Mouse (Mus musculus) midbrain, embryonic 11.5 days (tissue): ENCODE results near the gene Insm1. TPM values are rescaled to one million over a fixed set of nuclear protein-coding genes. Genes with fewer than 3 reads are reported as not detected.
A peak's percentile ranks its signal among the peaks of the same experiment; 100 is the strongest.

Source experiments
- ATAC-seq: fragments of 200-750 bp; cut with Nextera tagmentation; 2 replicates; pipeline ENCODE4 v1.8.0; 2017; ENCODE audit warnings: moderate TSS enrichment, moderate library complexity; ENCODE audit not compliant: low FRiP score
- DNase-seq: peaks from one replicate; pipeline ENCODE4 v3.0.0; 2015; ENCODE audit warnings: low spot score; ENCODE audit errors: missing footprints
- H3K27ac ChIP-seq: fragments of 300-500 bp; sonication (generic); 2 replicates; pipeline ENCODE4 v1.5.1; 2014; ENCODE audit warnings: low read depth, low read length
- H3K27me3 ChIP-seq: fragments of 300-500 bp; sonication (generic); 2 replicates; pipeline ENCODE4 v1.6.1; 2014; ENCODE audit warnings: mild to moderate bottlenecking, low read length, moderate library complexity, mixed read lengths; ENCODE audit not compliant: control insufficient read depth, insufficient read depth
- H3K36me3 ChIP-seq: fragments of 300-500 bp; sonication (generic); 2 replicates; pipeline ENCODE4 v1.6.1; 2014; ENCODE audit warnings: mild to moderate bottlenecking, low read length, moderate library complexity, mixed read lengths; ENCODE audit not compliant: control insufficient read depth, insufficient read depth
- H3K4me1 ChIP-seq: fragments of 300-500 bp; sonication (generic); 2 replicates; pipeline ENCODE4 v1.6.1; 2014; ENCODE audit warnings: low read length; ENCODE audit not compliant: control insufficient read depth, insufficient read depth
- H3K4me2 ChIP-seq: fragments of 300-500 bp; sonication (generic); 2 replicates; pipeline ENCODE4 v1.6.1; 2014; ENCODE audit warnings: mild to moderate bottlenecking, moderate library complexity
- H3K4me3 ChIP-seq: fragments of 300-500 bp; sonication (generic); 2 replicates; pipeline ENCODE4 v1.5.1; 2014; ENCODE audit warnings: low read depth, low read length
- H3K9ac ChIP-seq: fragments of 300-500 bp; sonication (generic); 2 replicates; pipeline ENCODE4 v1.6.1; 2014; ENCODE audit warnings: low read length
- H3K9me3 ChIP-seq: fragments of 300-500 bp; sonication (generic); 2 replicates; pipeline ENCODE4 v1.6.1; 2016; ENCODE audit warnings: low read length; ENCODE audit not compliant: control insufficient read depth
- WGBS: fragments of 180-500 bp; shearing (Covaris S2); extraction: QIAGEN DNeasy Blood & Tissue Kit; methylation state at CpG from one replicate; pipeline ENCODE4 v1.1.7; 2014; 5-methylcytosine and 5-hydroxymethylcytosine counted together
- polyA plus RNA-seq: library from polyadenylated mRNA; unstranded; fragments of >200 nt; fragmentation: Nextera tagmentation; extraction: Ambion mirVana; gene quantifications from 2 replicates; pipeline ENCODE4 v1.2.1, GENCODE M21; 2014

Gene Insm1
- polyA plus RNA-seq, 1 experiment from 2014 or later = 11.7 TPM

DNA sequence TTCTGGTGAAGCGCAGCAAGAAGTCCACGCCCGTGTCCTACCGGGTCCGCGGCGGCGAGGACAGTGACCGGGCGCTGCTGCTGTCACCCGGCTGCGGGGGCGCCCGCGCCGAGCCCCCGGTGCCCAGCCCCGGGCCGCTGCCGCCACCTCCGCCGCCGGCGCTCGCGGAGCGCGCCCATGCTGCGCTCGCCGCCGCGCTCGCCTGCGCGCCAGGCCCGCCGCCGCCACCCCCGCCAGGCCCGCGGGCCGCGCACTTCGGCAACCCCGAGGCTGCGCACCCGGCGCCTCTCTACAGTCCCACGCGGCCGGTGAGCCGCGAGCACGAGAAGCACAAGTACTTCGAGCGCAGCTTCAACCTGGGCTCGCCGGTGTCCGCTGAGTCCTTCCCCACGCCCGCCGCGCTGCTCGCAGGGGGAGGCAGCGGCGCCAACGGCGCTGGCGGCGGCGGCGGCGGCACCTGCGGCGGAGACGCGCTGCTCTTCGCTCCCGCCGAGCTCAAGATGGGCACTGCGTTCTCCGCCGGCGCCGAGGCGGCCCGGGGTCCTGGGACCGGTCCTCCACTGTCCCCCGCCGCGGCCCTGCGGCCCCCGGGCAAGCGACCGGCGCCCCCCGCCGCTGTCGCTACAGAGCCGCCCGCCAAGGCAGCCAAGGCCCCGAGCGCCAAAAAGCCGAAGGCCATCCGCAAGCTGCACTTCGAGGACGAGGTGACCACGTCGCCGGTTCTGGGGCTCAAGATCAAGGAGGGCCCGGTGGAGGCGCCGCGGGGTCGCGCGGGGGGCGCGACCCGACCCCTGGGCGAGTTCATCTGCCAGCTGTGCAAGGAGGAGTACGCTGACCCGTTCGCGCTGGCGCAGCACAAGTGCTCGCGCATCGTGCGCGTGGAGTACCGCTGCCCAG, 806 bp downstream of the Insm1 start:
- peak overlapping the region; percentile 89 for H3K4me2 ChIP-seq
- no peaks in the 10 kb centered on the region for H3K36me3 ChIP-seq
- H3K9me3 ChIP-seq = no peaks in the 10 kb centered on the region
- H3K4me3 ChIP-seq = peak overlapping the region; percentile 66
- ATAC-seq = peak; percentile 0
- H3K9ac ChIP-seq = peak overlapping the region; percentile 82
- H3K4me1 ChIP-seq = peaks cover 45% of the 10 kb centered on the region
- peak overlapping the region; percentile 94 for H3K27ac ChIP-seq
- DNase-seq = peak; percentile 94
- WGBS = under 1% methylated on average over 133 of the region's 133 CpGs
- peaks cover 67% of the 10 kb centered on the region for H3K27me3 ChIP-seq

DNA sequence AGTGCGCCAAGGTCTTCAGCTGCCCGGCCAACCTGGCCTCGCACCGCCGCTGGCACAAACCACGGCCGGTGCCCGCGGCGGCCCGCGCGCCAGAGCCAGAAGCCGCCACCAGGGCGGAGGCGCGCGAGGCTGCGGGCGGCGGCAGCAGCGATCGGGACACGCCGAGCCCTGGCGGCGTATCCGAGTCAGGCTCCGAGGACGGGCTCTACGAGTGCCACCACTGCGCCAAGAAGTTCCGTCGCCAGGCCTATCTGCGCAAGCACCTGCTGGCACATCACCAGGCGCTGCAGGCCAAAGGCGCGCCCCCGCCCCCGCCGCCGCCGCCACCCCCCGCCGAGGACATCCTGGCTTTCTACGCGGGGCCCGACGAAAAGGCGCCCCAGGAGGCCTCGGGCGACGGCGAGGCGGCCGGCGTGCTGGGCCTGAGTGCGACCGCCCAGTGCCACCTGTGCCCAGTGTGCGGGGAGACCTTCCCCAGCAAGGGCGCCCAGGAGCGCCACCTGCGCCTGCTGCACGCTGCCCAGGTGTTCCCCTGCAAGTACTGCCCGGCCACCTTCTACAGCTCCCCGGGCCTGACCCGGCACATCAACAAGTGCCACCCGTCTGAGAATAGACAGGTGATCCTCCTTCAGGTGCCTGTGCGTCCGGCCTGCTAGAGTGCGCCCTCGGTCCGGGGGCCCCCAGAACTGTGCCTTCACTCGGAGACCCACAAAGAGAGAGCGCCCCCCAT, 1.6 kb downstream of the Insm1 start:
- peak overlapping the region; percentile 94 for H3K27ac ChIP-seq
- DNase-seq = peak; percentile 94
- ATAC-seq = no peak
- no peaks in the 10 kb centered on the region for H3K9me3 ChIP-seq
- H3K4me1 ChIP-seq = peaks cover 38% of the 10 kb centered on the region
- H3K4me3 ChIP-seq = peak overlapping the region; percentile 66
- WGBS = under 1% methylated on average over 74 of the region's 75 CpGs
- peak overlapping the region; percentile 82 for H3K9ac ChIP-seq
- peak overlapping the region; percentile 89 for H3K4me2 ChIP-seq
- H3K27me3 ChIP-seq = peaks cover 72% of the 10 kb centered on the region
- H3K36me3 ChIP-seq = no peaks in the 10 kb centered on the region

- H3K27me3 ChIP-seq = peaks cover 73% of the 10 kb centered on the region
- ATAC-seq (no peak), DNase-seq (peak; percentile 92)
- H3K27ac ChIP-seq = no peak overlapping the region
- no peaks in the 10 kb centered on the region for H3K36me3 ChIP-seq
- WGBS = 13% methylated on average over 7 of the region's 7 CpGs
- peak overlapping the region; percentile 66 for H3K4me3 ChIP-seq
- no peaks in the 10 kb centered on the region for H3K9me3 ChIP-seq
- peak overlapping the region; percentile 82 for H3K9ac ChIP-seq
- H3K4me1 ChIP-seq = peaks cover 34% of the 10 kb centered on the region
- H3K4me2 ChIP-seq = peak overlapping the region; percentile 89
These were observed 2.4 kb downstream of the Insm1 start for GRCm38 (mm10) chr2:146224141-146224540.

- Histone ChIP-seq H3K27me3 (peaks cover 62% of the 10 kb centered on the region), H3K4me2 (peak overlapping the region; percentile 38; the same call in 1 of the 2 replicates), H3K27ac (no peak overlapping the region), H3K36me3 (no peaks in the 10 kb centered on the region), H3K4me3 (no peak overlapping the region), H3K9me3 (no peaks in the 10 kb centered on the region), H3K4me1 (peaks cover 21% of the 10 kb centered on the region), H3K9ac (no peak overlapping the region)
- DNase-seq = peak; percentile 92
- no peak for ATAC-seq
- WGBS = 7% methylated on average over 6 of the region's 6 CpGs
These were observed 4.1 kb downstream of the Insm1 start for GRCm38 (mm10) chr2:146225818-146226217.

GRCm38 (mm10) chr2:146226484-146226883, 4.8 kb downstream of the Insm1 start:
- Histone ChIP-seq H3K4me2 (no peak overlapping the region; the same call in 1 of the 2 replicates), H3K9ac (no peak overlapping the region), H3K9me3 (no peaks in the 10 kb centered on the region), H3K4me3 (no peak overlapping the region), H3K4me1 (peaks cover 15% of the 10 kb centered on the region), H3K36me3 (no peaks in the 10 kb centered on the region), H3K27me3 (peaks cover 62% of the 10 kb centered on the region), H3K27ac (no peak overlapping the region)
- DNase-seq = peak; percentile 91
- 5% methylated on average over 9 of the region's 9 CpGs for WGBS
- ATAC-seq = no peak

- no peak overlapping the region for H3K4me2 ChIP-seq
- WGBS = 56% methylated on average over 3 of the region's 3 CpGs
- H3K9ac ChIP-seq = no peak overlapping the region
- DNase-seq (peak; percentile 81), ATAC-seq (no peak)
- H3K27me3 ChIP-seq = peaks cover 54% of the 10 kb centered on the region
- H3K27ac ChIP-seq = no peak overlapping the region
- H3K9me3 ChIP-seq = no peaks in the 10 kb centered on the region
- H3K36me3 ChIP-seq = no peaks in the 10 kb centered on the region
- no peak overlapping the region for H3K4me3 ChIP-seq
- H3K4me1 ChIP-seq = peaks cover 15% of the 10 kb centered on the region
These were observed 5.9 kb downstream of the Insm1 start for GRCm38 (mm10) chr2:146227646-146228045.

DNA sequence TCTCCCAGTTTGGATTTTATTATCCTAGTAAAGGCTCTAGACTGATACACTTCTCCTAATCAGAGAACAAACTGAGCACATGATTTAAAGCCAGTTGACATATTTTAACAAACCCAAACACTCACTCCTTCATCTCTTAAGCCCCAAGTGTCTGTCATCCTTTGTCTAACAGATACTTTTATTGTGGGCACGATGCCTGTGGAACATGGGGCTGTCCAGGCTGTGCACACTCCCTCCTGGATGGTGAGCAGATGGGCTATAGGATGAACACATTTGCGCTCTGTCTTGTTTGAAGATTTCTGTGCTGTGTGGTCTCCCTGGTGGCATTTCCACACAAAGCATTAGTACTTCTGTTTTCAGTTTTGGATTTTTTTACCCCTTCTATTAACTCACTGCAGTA, 6.7 kb downstream of the Insm1 start:
- WGBS = 68% methylated on average over 2 of the region's 2 CpGs

DNA sequence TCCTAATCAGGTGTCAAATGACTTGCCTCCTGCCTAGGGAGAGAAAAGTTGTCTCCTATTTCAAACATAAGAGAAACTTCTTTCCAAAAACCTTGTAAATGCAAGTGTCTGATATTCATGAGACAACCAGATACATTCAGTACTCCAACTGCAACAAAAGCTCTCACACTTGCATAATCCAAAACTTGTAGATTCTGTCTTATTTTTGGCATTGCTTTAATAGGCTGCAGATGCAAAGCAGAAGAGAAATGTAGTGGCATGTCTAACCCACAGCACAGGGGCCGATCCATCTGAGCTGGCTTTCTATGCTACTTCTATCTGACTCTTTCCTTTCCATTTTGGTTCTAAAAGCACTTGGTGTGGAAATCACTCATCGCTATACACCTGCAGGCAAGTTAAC, 9.8 kb downstream of the Insm1 start:
- Histone ChIP-seq H3K9me3 (no peaks in the 10 kb centered on the region), H3K9ac (no peak overlapping the region), H3K36me3 (no peaks in the 10 kb centered on the region), H3K4me2 (no peak overlapping the region), H3K4me3 (no peak overlapping the region), H3K27me3 (peaks cover 19% of the 10 kb centered on the region), H3K27ac (no peak overlapping the region), H3K4me1 (peaks cover under 1% of the 10 kb centered on the region)
- no peak for DNase-seq
- WGBS = 92% methylated on average over 2 of the region's 2 CpGs
- ATAC-seq = no peak

More for the DNA sequence above, 6.7 kb downstream of the Insm1 start:
- Histone ChIP-seq H3K36me3 (no peaks in the 10 kb centered on the region), H3K27me3 (peaks cover 46% of the 10 kb centered on the region), H3K4me1 (peaks cover 10% of the 10 kb centered on the region), H3K27ac (no peak overlapping the region), H3K9me3 (no peaks in the 10 kb centered on the region), H3K4me2 (no peak overlapping the region), H3K9ac (no peak overlapping the region), H3K4me3 (no peak overlapping the region)
- no peak for ATAC-seq
- peak; percentile 72 for DNase-seq
